Mouse (Mus musculus): ENCODE measurements around the gene Rmnd5b. TPM values are rescaled to one million over a fixed set of nuclear protein-coding genes. Genes with fewer than 3 reads are reported as not detected.

Gene Rmnd5b
- total and polyA plus RNA-seq, 3 experiments, result 41.1 to 59.5 (median 46.7) TPM

- Histone ChIP-seq H3K4me3 (replicated peaks in 1 of 3; ENCODE audit: low read depth in 2 of 3, low read length in 2 of 3, poor library complexity in 1 of 3) (peak overlapping the region in 1 of 3 experiments; percentile 37), H3K27me3 (replicated peaks) (no peaks in the 10 kb centered on the region), H3K4me2 (ENCODE audit: insufficient read depth, low read depth, poor library complexity, severe bottlenecking) (peak overlapping the region; percentile 2; the same call in 1 of the 2 replicates), H3K4me1 (ENCODE audit: control insufficient read depth in 1 of 2, insufficient read depth in 2 of 2) (peaks cover 36 to 95% of the 10 kb centered on the region in 2 experiments), H3K79me2 (replicated peaks; ENCODE audit: control insufficient read depth, extremely low read depth, insufficient read depth, poor library complexity, severe bottlenecking) (no peaks in the 10 kb centered on the region), H3K36me3 (replicated peaks in 1 of 2; ENCODE audit: control insufficient read depth in 1 of 2, insufficient read depth in 1 of 2, low read length in 1 of 2) (peaks cover 15 to 57% of the 10 kb centered on the region in 2 experiments), H3K27ac (ENCODE audit: insufficient read depth, low read depth) (peak overlapping the region; percentile 93), H3K9me3 (replicated peaks; ENCODE audit: low read length) (no peaks in the 10 kb centered on the region), H3K9ac (ENCODE audit: insufficient read depth, low read depth) (no peak overlapping the region)
- in situ Hi-C loops (cut with MboI; ENCODE audit: low pct_ligation_motif_present, low pct_unique_long_range_greater_than_20kb, low sequenced_read_pairs), result no loop called here
- dilution Hi-C loops (cut with MboI; ENCODE audit: extremely low pct_ligation_motif_present, extremely low pct_unique_long_range_greater_than_20kb, low sequenced_read_pairs), result no loop called here
- no peak for DNase-seq (ENCODE audit: extremely low read depth)
- no peak for TF ChIP-seq MAZ (IDR thresholded peaks at IDR 0.05; ENCODE audit: low read depth, low read length)
- TF ChIP-seq POLR2AphosphoS2 (IDR thresholded peaks at IDR 0.05; ENCODE audit: low read depth, low read length), result no peak
- no peak for TF ChIP-seq USF1 (IDR thresholded peaks at IDR 0.05; ENCODE audit: low read depth, low read length)
Measured at GRCm38 (mm10) chr11:51643202-51643601, 7.5 kb upstream of the Rmnd5b start.

- Histone ChIP-seq H3K36me3 (replicated peaks in 1 of 2; ENCODE audit: control insufficient read depth in 1 of 2, insufficient read depth in 1 of 2, low read length in 1 of 2) (peaks cover 15 to 47% of the 10 kb centered on the region in 2 experiments), H3K4me3 (replicated peaks in 1 of 3; ENCODE audit: low read depth in 2 of 3, low read length in 2 of 3, poor library complexity in 1 of 3) (no peak overlapping the region), H3K9me3 (replicated peaks; ENCODE audit: low read length) (no peaks in the 10 kb centered on the region), H3K27me3 (replicated peaks) (no peaks in the 10 kb centered on the region), H3K9ac (ENCODE audit: insufficient read depth, low read depth) (no peak overlapping the region), H3K4me2 (ENCODE audit: insufficient read depth, low read depth, poor library complexity, severe bottlenecking) (no peak overlapping the region), H3K4me1 (ENCODE audit: control insufficient read depth in 1 of 2, insufficient read depth in 2 of 2) (peaks cover 23 to 81% of the 10 kb centered on the region in 2 experiments), H3K27ac (ENCODE audit: insufficient read depth, low read depth) (no peak overlapping the region), H3K79me2 (replicated peaks; ENCODE audit: control insufficient read depth, extremely low read depth, insufficient read depth, poor library complexity, severe bottlenecking) (peaks cover 3% of the 10 kb centered on the region; the same call in 1 of the 2 replicates)
- dilution Hi-C loops (cut with MboI; ENCODE audit: extremely low pct_ligation_motif_present, extremely low pct_unique_long_range_greater_than_20kb, low sequenced_read_pairs) (no loop called here), in situ Hi-C loops (cut with MboI; ENCODE audit: low pct_ligation_motif_present, low pct_unique_long_range_greater_than_20kb, low sequenced_read_pairs) (no loop called here)
- DNase-seq (ENCODE audit: extremely low read depth), result no peak
- TF ChIP-seq POLR2A (IDR thresholded peaks at IDR 0.05; ENCODE audit: low read depth, low read length) (no peak), ETS1 (conservative IDR thresholded peaks at IDR 0.05; ENCODE audit: low read depth, low read length) (no peak), TCF12 (IDR thresholded peaks at IDR 0.05; ENCODE audit: low read depth, low read length) (no peak), USF1 (IDR thresholded peaks at IDR 0.05; ENCODE audit: low read depth, low read length) (no peak), EP300 (IDR thresholded peaks at IDR 0.05; ENCODE audit: low read length) (no peak)
Measured at GRCm38 (mm10) chr11:51640748-51641147, 5.1 kb upstream of the Rmnd5b start.

- Histone ChIP-seq H3K36me3 (replicated peaks in 1 of 2; ENCODE audit: control insufficient read depth in 1 of 2, insufficient read depth in 1 of 2, low read length in 1 of 2) (peaks cover 6 to 42% of the 10 kb centered on the region in 2 experiments), H3K4me2 (ENCODE audit: insufficient read depth, low read depth, poor library complexity, severe bottlenecking) (peak overlapping the region; percentile 81), H3K9me3 (replicated peaks; ENCODE audit: low read length) (no peaks in the 10 kb centered on the region), H3K9ac (ENCODE audit: insufficient read depth, low read depth) (peak overlapping the region; percentile 33), H3K27me3 (replicated peaks) (no peaks in the 10 kb centered on the region), H3K4me3 (replicated peaks in 1 of 3; ENCODE audit: low read depth in 2 of 3, low read length in 2 of 3, poor library complexity in 1 of 3) (peak overlapping the region in 1 of 3 experiments; percentile 42), H3K27ac (ENCODE audit: insufficient read depth, low read depth) (peak overlapping the region; percentile 79; the same call in 1 of the 2 replicates), H3K79me2 (replicated peaks; ENCODE audit: control insufficient read depth, extremely low read depth, insufficient read depth, poor library complexity, severe bottlenecking) (peaks cover 9% of the 10 kb centered on the region; the same call in 1 of the 2 replicates), H3K4me1 (ENCODE audit: control insufficient read depth in 1 of 2, insufficient read depth in 2 of 2) (peaks cover 7 to 77% of the 10 kb centered on the region in 2 experiments)
- dilution Hi-C loops (cut with MboI; ENCODE audit: extremely low pct_ligation_motif_present, extremely low pct_unique_long_range_greater_than_20kb, low sequenced_read_pairs), result no loop called here
- TF ChIP-seq MYC (IDR thresholded peaks at IDR 0.05; ENCODE audit: low read depth, low read length), result no peak
- TF ChIP-seq BHLHE40 (IDR thresholded peaks at IDR 0.05; ENCODE audit: low read depth, low read length), result no peak
- no peak for TF ChIP-seq ZKSCAN1 (IDR thresholded peaks at IDR 0.05; ENCODE audit: borderline replicate concordance, low read depth, low read length)
- TF ChIP-seq MAZ (IDR thresholded peaks at IDR 0.05; ENCODE audit: low read depth, low read length), result no peak
- TF ChIP-seq ZNF384 (IDR thresholded peaks at IDR 0.05; ENCODE audit: low read depth, low read length), result no peak; the same call in 1 of the 2 replicates
- no peak for TF ChIP-seq SIN3A (IDR thresholded peaks at IDR 0.05; ENCODE audit: low read length)
- DNase-seq (ENCODE audit: extremely low read depth), result no peak
- in situ Hi-C loops (cut with MboI; ENCODE audit: low pct_ligation_motif_present, low pct_unique_long_range_greater_than_20kb, low sequenced_read_pairs), result no loop called here
Measured at GRCm38 (mm10) chr11:51638497-51638896, 2.8 kb upstream of the Rmnd5b start.

Measured in CH12.LX (cell line).